Mouse (Mus musculus) yolk sac, embryonic 10.5 days (tissue): ENCODE measurements around the gene Scap.
A peak's percentile ranks its signal among the peaks of the same experiment; 100 is the strongest.
"Not testable (repeated sequence)": the region's sequence is repeated elsewhere in the genome, so short reads cannot be mapped to it uniquely, and the experiment has no call there.

Experiments
- DNase-seq: peaks from one replicate; pipeline ENCODE4 v3.0.0-alpha.2; 2017; ENCODE audit warnings: low spot score

The Scap gene

DNA sequence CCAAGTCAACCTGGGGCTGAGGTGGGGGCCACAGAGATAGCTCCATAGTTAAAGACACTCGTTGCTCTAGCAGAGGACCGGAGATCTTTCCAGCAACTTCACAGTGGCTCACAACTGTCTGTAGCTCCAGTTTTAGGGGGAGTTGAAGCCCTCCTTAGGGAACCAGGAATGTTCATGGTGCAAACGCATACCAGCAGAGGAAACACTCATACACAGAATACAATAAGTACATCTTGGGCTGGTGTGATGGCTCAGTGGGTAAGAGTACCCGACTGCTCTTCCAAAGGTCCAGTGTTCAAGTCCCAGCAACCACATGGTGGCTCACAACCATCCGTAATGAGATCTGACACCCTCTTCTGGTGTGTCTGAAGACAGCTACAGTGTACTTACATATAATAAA, 2.2 kb upstream of the Scap start:
- DNase-seq = not testable (repeated sequence)

DNA sequence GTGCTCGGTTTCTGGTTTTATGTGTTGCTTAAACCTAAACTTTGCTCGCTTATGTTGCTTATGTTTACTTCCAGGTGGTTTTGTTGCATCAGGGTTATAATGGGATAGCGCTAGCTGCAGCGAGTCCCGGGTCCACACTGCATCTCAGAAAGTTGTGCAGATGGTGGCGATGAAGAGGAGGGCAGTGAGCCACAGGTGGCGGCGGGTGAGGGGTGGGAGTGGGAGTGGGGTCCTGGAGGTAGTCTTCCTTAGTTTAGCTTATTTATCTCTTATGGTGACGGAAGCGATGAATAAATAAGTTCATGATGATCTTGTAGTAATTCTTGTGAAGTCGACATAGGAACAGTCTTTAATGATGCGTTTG, 790 bp downstream of the Scap start:
- no peak for DNase-seq

DNA sequence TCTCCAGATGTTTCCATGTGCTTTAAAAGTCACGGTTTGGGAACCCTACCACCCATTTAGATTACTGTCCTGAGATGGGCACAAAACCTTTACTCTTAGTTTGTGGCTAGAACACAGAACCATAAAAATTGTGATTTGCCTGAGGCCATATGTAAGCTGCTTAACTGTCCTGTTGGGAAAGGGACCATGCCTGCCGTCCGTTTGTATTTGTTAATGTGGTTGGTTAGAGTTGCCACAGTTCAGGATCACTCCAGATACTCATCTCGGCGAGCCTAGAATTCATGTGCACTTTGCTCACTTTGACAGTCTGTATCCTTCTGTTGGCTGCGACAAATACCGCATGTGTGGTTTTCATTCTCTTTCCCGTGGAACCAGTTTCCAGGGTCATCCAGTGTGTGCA, 1.8 kb downstream of the Scap start:
- DNase-seq = no peak

DNA sequence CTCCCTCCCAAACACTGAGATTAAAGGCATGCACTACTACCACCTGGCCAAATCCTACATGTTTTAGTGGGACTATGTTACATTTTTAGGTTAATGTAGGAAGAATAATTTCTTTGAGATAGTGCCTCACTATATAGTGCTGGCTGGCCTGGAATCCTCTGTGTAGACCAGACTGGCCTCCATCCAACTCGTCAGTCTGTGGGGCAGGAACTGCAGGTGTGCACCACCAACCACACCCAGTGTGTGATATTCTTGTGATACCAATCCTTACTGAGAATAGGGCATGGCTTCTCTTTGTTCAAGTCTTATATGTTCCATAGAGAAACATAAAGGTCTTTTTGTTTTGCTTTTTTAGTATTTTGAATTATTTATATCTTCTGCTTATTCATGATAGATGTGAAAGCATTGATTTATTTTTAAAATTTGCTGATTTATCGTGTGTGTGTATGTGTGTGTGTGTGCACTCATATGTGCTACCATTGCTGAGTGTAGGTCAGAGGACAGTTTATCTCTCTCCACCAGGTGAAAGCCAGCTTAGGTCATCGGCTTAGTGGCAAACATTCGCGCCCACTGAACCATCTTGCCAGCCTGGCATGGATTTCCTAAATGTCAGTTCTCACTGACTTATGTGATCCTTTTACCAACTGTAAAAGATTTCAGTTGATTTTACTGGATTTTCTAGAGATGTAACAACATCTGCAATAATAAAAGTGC, 7.1 kb downstream of the Scap start:
- no peak for DNase-seq

DNA sequence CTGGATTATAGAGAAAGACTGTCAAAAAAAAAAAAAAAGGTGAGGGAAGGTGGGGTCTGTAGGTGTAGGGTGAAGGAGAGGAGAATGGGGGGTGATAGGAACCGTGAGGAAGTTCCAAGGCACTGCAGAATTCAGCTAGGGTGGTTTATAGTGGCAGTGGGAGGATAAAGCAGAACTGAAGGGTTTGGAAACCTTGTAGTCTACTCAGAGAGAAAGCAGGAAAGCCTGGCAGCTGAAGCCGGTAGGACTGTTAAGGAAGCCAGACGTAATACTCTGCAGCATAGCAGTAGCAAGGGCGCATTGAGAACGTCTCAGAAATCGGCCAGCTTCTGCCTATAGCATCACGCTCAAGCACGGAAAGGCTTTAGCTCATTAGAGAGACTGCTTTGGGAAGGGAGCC, 8.9 kb downstream of the Scap start:
- DNase-seq = no peak

DNA sequence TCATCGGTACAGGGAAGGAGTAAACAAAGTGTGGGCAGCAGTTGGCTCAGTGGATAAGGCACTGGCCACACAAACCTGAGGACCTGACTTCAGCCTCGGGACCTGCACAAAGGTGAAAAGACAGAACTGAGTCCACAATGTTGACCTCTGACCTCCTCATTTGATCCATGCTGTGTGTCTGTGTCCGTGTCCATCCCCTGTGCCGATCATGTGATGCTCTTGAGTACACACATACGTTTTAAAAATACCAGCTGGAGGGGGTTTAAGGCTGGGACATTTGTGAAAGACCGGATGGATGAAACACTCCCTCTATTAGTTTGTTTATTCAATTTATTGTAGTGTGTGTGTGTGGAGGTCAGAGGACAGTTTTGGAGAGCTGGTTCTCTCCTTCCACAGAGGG, 10.7 kb downstream of the Scap start:
- peak; percentile 85 for DNase-seq

DNA sequence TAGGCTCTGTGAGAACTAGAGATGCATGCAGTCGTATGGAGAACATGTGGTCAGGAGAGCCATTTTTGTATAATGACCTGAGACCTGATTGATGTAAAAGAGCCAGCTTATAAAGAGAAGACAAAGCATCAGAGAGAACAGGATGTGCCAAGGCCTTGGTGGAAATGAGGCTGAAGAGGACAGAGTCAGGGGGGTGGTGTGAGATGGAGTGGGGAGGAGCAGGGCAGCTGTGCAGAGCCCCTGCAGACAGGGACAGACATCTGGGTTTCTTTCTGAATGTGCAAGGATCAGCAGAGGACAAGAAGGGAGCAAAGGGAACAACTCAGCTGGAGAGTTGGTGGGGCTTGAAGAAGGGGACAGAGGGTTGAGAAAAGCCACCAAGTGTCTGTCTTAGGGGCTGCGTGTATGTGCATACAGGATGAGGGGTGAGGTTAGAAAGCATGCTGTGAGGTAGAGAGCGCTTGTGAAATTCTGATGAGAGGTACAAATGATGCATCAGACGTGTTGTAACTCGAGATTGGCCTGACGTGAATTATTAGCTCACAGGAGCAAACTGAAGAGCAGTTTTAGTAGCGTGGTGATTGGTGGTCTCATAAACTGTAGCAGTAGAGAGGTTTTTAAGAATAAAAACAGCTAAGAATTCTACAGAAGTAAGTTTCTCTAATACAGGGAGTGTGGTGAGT, 12.1 kb downstream of the Scap start:
- no peak for DNase-seq

DNA sequence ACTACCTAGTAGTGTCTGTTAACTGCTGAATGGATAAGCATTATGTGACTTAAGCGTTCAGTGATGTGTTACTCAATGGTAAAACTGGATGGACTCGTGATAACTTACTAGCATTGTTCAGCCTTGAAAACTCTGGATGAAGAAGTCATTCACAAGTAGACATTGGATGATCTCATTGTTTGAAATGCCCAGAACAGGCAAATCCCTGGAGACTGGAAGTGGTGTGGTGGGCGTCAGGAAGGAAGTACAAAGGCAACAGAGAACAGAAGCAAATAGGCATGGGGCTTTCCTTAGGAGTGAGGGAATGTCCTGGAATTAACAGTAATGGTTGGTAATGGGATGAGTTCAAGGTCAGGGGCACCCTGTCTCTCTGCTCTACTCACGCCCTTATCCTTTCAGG, 15.8 kb downstream of the Scap start:
- no peak for DNase-seq

DNA sequence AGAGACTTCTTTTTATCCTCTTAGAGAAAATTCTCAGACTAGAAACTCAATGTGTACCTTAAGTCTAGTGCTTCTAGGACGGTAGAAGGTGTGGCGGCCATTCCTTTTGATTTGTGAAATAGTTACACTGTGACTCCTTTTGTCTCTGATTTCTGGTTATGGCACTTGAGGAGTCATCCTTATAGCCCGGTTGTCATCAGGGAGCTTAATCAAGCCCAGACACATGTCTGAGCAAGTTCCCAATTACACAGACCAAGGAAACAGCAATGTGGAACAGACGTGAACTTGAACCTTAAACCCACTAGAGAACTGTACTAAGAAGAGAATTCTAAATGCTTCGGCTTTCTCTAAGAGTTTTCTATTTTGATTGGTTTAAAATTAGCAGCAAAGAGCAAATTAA, 17.1 kb downstream of the Scap start:
- DNase-seq = no peak

DNA sequence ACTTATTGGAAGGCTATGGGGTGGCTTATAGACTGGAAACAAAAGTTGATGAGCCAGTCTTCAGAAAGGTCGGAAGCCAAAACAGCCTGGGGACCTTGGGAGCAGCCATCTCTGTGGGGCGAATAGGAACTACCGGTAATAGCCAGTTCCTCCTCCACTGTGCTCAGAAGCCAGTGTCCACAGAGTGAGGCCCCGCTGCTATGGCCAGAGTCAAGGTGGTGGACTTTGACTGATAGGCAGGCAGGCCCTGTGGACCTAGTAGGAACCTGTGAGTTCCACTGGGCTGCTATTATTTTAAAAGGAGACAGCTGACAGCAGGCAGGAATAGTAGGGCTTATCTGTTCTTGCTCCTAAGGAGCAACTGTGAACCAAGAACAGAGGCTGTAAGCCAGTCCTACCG, 17.5 kb downstream of the Scap start:
- DNase-seq = peak; percentile 53

DNA sequence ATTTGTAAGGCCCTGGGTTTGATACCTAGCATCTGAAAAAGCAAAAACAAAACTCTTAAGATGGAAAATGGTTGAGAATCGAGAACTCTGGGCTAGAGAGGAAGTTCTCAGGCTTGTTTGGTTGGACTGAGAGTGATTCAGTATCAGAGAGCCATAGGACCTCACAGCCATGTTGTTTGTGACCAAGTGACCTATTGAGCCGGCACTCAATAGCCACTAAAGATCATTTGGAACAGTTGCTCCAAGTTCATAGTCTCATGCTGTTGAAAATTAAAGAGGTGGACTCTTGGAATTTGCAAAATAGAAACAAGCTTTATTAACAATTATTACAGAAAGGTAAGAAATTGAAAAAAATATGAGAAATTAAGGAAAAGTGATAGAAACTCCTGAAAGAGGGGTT, 18.3 kb downstream of the Scap start:
- no peak for DNase-seq

DNA sequence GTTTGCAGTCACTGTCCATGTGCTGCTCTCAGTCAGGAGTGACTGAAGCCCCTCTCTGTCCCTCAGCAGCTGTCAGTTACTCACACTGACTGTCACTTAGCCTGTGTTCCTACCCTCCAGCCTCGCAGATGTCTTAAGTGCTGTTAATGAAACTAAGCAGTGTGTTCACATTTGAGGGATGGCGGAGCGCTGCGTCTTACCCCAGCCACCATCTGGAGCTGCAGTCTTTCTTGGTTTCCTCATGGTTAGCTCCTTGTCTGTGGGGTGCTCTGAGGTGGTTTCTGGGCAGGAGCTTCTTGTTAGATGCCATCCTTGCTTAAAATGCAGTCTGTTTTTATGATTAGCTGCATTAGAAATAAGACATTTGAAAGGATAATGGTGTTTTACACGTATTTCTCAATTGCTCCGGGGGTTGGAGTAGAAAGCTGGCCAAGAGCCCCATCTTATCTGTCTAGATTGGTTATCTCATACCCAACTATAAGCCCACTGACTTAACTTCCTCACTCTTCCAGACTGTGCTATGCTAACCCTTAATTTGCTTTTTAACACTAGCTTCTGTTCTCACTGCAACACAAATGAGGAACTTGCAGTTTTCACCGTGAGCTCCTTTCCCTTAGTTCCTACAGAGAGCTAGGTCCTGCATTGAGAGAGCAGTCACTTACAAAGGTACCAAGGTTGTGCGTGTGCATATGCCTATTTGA, 19.0 kb downstream of the Scap start:
- no peak for DNase-seq

DNA sequence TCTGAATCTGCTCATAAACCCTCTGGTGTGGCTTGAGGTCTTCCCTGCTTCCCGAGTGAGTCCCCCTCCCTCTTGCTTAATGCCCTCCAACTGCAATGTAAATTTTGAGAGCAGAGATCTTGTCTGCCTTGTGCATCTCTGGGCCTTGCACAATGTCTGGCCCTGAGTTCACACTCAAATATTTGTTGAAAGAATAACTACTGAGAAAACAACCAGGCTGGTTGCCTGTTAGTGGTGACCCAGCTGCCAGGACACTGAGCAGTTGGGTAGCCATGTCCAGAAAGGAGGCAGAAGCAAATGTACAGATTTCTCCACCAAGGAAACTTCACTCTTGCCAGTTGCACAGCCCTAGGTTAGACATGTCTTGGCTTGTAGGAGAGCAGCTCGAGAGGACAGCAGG, 25.3 kb downstream of the Scap start:
- DNase-seq = peak; percentile 50

DNA sequence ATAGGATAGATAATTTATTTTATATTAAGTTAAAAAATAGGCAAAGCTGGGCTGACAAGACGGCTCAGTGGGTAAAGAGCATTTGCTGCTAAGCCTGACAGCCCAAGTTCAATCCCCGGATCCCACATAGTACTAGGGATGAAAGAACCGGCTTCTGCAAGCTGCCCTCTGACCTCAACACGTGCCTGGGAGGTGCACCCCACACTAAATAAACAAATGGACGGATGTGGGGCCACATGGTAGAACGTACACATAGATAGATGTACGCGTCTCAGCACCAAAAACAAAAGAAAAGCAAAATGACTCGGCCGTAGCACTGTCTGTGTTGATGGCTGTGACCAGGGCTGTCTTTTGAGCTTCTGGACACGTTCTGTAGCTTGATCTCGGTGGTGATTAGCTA, 28.2 kb downstream of the Scap start:
- DNase-seq = peak; percentile 56

DNA sequence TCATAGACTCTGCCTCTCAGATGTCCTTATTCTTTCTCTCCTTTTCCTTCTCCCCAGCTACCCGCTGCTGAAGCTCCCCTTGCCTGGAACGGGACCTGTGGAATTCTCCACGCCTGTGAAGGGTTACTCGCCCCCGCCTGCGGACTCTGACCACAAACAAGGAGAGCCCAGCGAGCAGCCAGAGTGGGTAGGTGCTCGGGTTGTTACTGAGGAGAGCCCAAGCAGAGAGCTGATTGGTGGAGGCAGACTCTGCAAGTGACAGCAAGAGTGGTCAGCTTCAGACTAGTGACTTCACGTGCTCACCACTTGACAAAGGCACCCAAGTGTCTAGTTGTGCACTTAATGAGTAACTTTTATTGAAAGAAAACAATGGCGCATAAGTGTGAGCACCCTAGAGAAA, 29.2 kb downstream of the Scap start:
- DNase-seq = peak; percentile 82

DNA sequence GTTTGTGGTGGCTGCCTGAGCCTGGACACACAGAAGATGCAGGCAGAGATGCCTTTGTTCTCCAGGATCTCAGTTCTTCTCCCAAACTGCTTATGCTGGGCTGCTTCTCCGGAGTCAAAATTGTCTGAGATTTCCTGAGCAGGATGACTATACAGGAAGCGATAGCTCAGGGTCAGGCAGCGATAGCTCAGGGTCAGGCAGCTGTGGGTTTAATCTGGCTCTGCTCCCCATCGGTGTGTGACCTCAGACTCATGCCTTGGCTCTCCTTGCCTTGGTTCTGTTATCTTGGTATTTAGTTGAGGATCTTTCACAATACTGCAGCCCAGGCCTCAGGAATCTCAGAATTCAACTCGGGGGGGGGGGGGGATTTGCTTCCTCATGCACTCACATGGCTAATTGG, 33.7 kb downstream of the Scap start:
- peak; percentile 53 for DNase-seq

DNA sequence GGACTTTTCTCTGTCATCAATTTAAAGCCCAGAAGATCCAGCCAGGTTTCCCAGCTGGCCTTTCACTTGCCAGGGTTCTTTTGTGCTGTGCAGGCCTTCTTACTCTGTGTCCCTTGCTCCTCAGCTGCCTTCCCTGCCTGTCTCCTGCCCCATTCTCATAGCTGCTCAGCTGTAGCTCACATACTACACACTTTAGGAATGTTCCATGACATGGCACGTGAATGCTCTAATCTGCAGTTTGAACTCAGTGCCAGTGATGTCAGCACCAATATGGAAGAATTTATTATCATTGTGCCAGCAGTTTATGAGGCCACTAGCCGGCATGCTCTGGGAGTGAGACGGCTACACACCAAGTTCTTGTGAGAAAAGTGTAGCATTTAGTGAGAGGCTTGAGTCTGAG, 36.8 kb downstream of the Scap start:
- no peak for DNase-seq

DNA sequence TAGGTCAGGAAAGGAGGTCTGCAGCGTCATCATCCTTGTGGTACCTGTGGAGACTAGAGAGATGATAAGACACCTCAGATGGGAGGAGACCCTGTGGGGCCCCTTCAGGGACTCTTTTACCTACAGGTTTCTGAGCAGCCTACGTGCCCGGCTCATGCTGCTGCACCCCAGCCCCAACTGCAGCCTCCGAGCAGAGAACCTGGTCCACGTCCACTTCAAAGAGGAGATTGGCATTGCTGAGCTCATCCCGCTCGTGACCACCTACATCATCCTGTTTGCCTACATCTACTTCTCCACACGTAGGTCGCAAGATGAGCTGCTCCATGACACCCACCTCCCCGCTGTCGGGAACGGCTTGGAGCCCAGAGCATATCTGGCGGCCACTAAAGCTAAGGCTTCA, 40.8 kb downstream of the Scap start:
- no peak for DNase-seq

DNA sequence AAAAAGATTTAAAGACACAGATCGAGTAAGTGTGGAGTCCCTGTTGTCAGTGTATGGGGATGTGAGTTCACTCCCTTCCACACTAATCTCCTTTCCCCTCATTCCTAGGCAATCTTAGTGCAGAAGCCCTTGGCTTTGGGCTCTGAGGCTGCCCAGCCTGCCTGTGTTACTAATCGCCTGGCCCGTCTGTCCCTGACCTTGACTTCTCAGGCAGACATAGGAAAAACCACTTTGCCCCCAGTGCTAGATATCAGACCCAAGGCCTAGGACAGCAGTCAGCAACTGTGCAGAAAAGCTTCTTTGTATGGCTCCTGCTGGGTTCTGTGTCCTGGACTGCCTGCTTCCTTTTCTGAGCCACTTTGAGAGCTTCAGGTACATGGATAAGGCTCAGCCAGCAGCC, 42.6 kb downstream of the Scap start:
- DNase-seq = no peak

DNA sequence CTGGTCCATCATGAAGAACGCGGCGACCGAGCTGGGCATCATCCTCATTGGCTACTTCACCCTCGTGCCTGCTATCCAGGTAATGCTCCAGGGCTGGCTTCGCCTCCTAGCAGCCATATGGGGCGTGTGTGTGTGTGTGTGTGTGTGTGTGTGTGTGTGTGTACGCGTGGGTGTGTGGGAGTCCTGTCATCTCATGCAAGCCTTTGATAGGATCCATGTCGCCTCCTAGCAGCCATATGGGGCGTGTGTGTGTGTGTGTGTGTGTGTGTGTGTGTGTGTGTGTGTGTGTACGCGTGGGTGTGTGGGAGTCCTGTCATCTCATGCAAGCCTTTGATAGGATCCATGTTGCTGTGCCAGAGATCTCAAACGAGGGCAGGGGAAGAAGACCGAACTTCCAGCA, 44.6 kb downstream of the Scap start:
- DNase-seq = not testable (repeated sequence)

DNA sequence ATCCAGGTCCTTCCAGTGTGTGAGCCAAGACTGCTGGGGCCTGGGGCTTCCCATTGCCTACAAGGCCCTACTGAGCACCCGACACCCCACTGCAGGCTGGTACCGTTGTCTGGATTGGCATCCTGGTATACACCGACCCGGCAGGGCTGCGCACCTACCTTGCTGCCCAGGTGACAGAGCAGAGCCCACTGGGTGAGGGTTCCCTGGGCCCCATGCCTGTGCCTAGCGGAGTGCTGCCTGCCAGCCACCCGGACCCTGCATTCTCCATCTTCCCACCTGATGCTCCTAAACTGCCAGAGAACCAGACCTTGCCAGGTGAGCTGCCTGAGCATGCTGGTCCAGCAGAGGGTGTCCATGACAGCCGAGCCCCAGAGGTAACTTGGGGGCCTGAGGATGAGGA, 46.3 kb downstream of the Scap start:
- DNase-seq = no peak

DNA sequence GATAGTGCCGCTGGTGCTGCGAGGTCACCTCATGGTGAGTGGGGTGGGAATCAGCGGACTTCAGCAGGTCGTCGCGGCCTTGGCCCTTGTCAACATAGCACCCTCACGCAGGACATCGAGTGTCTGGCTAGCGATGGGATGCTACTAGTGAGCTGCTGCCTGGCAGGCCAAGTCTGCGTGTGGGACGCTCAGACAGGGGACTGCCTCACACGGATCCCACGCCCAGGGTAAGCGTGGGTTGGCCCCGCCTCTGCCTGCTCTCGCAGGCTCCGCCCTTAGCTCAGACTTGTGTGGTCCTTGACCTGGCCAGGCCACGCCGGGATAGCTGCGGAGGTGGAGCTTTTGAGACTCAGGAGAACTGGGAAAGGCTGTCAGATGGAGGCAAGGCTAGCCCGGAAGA, 47.6 kb downstream of the Scap start:
- peak; percentile 27 for DNase-seq

DNA sequence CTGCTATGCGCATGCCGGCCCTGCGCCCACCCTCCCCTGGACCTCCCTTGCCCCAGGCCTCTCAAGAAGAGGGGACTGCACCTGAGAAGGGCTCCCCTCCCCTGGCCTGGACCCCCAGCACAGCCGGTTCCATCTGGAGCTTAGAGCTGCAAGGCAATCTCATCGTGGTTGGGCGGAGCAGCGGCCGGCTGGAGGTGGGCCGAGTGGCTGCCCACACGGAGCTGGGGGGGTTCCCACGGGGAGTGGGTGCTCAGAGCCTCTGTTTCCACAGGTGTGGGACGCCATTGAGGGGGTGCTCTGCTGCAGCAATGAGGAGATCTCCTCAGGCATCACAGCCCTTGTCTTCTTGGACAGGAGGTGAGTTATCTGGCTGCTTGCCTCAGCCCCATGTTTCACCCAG, 48.2 kb downstream of the Scap start:
- DNase-seq = no peak
